Mouse (Mus musculus) CH12.LX (cell line): ENCODE results near the gene Evi5l.

Experiments used
- CTCF ChIP-seq, 2 experiments: IDR thresholded peaks in 1 of 2; conservative IDR thresholded peaks in 1 of 2; 2 replicates each; pipeline ENCODE4 v1.5.1; 2011 to 2012; ENCODE audit warnings: low read depth in 2 of 2, low read length in 2 of 2, improper control_type of control experiment in 1 of 2, inconsistent platforms in 1 of 2, mild to moderate bottlenecking in 1 of 2, moderate library complexity in 1 of 2
- SIN3A ChIP-seq: IDR thresholded peaks from 2 replicates; pipeline ENCODE4 v1.6.1; 2012; ENCODE audit warnings: low read length, improper control_type of control experiment, inconsistent platforms

GRCm38 (mm10) chr8:4245061-4245460 is 78.7 kb downstream of the Evi5l start:
- TF ChIP-seq CTCF (conservative IDR thresholded peaks at IDR 0.05 in 1 of 2, IDR thresholded peaks at IDR 0.05 in 1 of 2; ENCODE audit: low read depth in 2 of 2, low read length in 2 of 2) (no peak), SIN3A (no peak)
